24 mouse cellular contexts compared by ENCODE assay signal in genomic region chr2:167077199-167077962, GRCm38 (mm10). TPM values are rescaled to one million over a fixed set of nuclear protein-coding genes. Genes with fewer than 3 reads are reported as not detected.
DNase-seq lines count a peak whose midpoint lies in the region; TF ChIP-seq lines count a peak whose summit lies in the region.
"Had no signal": no experiment of that assay in that cellular context is flagged by ENCODE, and none has a peak within 500 bp of the region (broad histone marks: within the 10 kb centered on the region; RNA-seq: fewer than 3 reads in every experiment).

No protein-coding gene starts in this region.

- H3K79me3 ChIP-seq in C2C12 (ENCODE audit: low read depth), result no peaks in the 10 kb centered on the region

- H3K36me3 ChIP-seq in C2C12 (ENCODE audit: control insufficient read depth, insufficient read depth), result no peaks in the 10 kb centered on the region
- H3K36me3 ChIP-seq: embryonic facial prominence, embryonic 10.5 days; embryonic facial prominence, embryonic 13.5 days; forebrain, embryonic 10.5 days; hindbrain, embryonic 10.5 days; hindbrain, embryonic 13.5 days; intestine, embryonic 15.5 days had no signal

- no peaks in the 10 kb centered on the region for H3K27me3 ChIP-seq in C2C12 (ENCODE audit: control insufficient read depth, insufficient read depth, insufficient read length)
- H3K27me3 ChIP-seq: embryonic facial prominence, embryonic 13.5 days; forebrain, embryonic 13.5 days; intestine, embryonic 15.5 days had no signal

- no peak overlapping the region for H3ac ChIP-seq in C2C12 (ENCODE audit: control insufficient read depth, insufficient read length, low read depth)

- TF ChIP-seq CTCF in C2C12 (IDR thresholded peaks at IDR 0.05; ENCODE audit: control insufficient read depth, insufficient read depth, insufficient read length), result no peak
- TF ChIP-seq CTCF in gastrocnemius, adult 2 months (IDR thresholded peaks at IDR 0.05), result no peak

- no peak overlapping the region for H3K4me3 ChIP-seq in C2C12 (ENCODE audit: insufficient read depth, poor library complexity, severe bottlenecking)
- H3K4me3 ChIP-seq in gastrocnemius, adult 2 months, result no peak overlapping the region
- H3K4me3 ChIP-seq: embryonic facial prominence, embryonic 10.5 days; embryonic facial prominence, embryonic 13.5 days; forebrain, embryonic 10.5 days; forebrain, embryonic 13.5 days; hindbrain, embryonic 10.5 days; hindbrain, embryonic 13.5 days; intestine, embryonic 15.5 days had no signal

- H3K27ac ChIP-seq in gastrocnemius, adult 2 months, result no peak overlapping the region
- H3K27ac ChIP-seq: embryonic facial prominence, embryonic 10.5 days; embryonic facial prominence, embryonic 13.5 days; forebrain, embryonic 13.5 days; hindbrain, embryonic 10.5 days; hindbrain, embryonic 13.5 days; intestine, embryonic 15.5 days had no signal

- peak; percentile 83 for DNase-seq in heart, adult 11 months
- DNase-seq in heart, postnatal 14 days, result no peak
- DNase-seq in gastrocnemius, adult 2 months, result peak; percentile 76
- DNase-seq in gastrocnemius, postnatal 25 days, result peak; percentile 57
- DNase-seq in cerebellum, adult 8-10 months, result no peak
- DNase-seq in urinary bladder, postnatal 36 days (ENCODE audit: low spot score in 2 of 2), result no peak
- DNase-seq in spleen, postnatal 36 days (ENCODE audit: low spot score in 2 of 2), result no peak
- DNase-seq: adrenal gland, adult 8-10 months; adrenal gland, postnatal 25 days; B cell, adult 2 months; cerebellum, adult 18-20 months; cerebellum, adult 9-11 months; cerebellum, postnatal 36 days; embryo, embryonic 11 days; heart, postnatal 36 days; kidney, adult 11 months had no signal

- intact Hi-C loops in heart, postnatal 14 days (cut with DNase I), result no loop called here
- intact Hi-C loops in gastrocnemius, adult 2 months (cut with DNase I), result no loop called here

- no peaks in the 10 kb centered on the region for H3K79me2 ChIP-seq in C2C12 (ENCODE audit: control insufficient read depth, insufficient read depth)

TF ChIP-seq in C2C12, 6 proteins besides CTCF, POLR2A, EP300 and RAD21:
- no peak for TF ChIP-seq FOSL1 (IDR thresholded peaks at IDR 0.05; ENCODE audit: insufficient read depth, low read length, poor library complexity, severe bottlenecking)
- peak; percentile 28 for TF ChIP-seq MYOD1 (IDR thresholded peaks at IDR 0.05; ENCODE audit: control insufficient read depth, insufficient read length, low read depth)
TF ChIP-seq in C2C12: peak in this region for 1.

RNA-seq across cellular contexts. Expression of gene Znfx1, which starts 14.6 kb away (rescaled TPM):
- 10 to 100 TPM; 32.1 to 36.1 TPM for total RNA-seq in heart, postnatal 14 days (2021)
- 15.8 TPM for polyA plus RNA-seq in C2C12 (2012; fragmentation: generic; extraction: Trizol)
- 10 to 100 TPM; 25.2 to 25.8 TPM for total RNA-seq in gastrocnemius, adult 2 months (2021)
- 10 to 100 TPM; 19.3 to 21.6 TPM for total RNA-seq in gastrocnemius, postnatal 25 days (2021)

Comparison
In these comparisons a context has a peak if more than half of its experiments do, and no peak if none do; other contexts are left out.
1. DNase-seq: peak in heart, adult 11 months (single experiment), gastrocnemius, adult 2 months (single experiment) and gastrocnemius, postnatal 25 days (single experiment); none in heart, postnatal 14 days (0 of 2), cerebellum, adult 8-10 months (single experiment), urinary bladder, postnatal 36 days (0 of 2) and spleen, postnatal 36 days (0 of 2).